Mouse (Mus musculus): ENCODE results near the gene Bckdk. TPM values are rescaled to one million over a fixed set of nuclear protein-coding genes. Genes with fewer than 3 reads are reported as not detected.
"Not testable (repeated sequence)": the region's sequence is repeated elsewhere in the genome, so short reads cannot be mapped to it uniquely, and the experiment has no call there.

Bckdk gene
- polyA plus RNA-seq, 1 experiment from 2014 or later, result 142 TPM

DNA sequence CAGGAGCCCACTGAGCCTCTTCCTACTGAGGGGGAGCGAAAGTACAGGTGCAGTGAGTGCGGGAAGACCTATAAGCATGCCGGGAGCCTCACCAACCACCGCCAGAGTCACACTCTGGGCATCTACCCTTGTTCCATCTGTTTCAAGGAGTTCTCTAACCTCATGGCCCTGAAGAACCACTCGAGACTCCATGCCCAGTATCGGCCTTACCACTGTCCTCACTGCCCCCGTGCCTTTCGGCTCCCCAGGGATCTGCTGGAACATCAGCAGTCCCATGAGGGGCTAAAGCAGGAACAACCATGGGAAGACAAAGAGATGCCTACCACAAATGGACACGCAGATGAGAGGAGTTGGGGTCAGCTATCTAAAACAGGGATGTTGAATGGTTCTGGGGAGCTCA, 24.6 kb upstream of the Bckdk start:
- peaks cover 62% of the 10 kb centered on the region for H3K36me3 ChIP-seq
- 92% methylated on average over 9 of the region's 9 CpGs for WGBS

DNA sequence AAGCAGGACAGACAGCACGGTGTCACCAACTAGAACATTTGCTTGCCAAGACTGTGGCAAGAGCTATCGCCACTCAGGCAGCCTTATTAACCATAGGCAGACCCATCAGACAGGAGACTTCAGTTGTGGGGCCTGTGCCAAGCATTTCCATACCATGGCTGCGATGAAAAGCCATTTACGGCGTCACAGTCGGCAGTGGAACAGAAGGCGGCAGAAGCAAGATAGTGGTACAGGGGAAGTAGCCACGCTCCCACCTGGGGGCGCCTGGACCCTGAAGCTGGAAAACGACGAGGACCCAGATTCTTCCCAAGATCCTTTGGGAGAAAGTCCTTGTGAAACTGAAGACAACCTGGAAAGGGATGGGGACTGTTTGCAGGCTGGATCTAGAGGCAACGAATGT, 23.5 kb upstream of the Bckdk start:
- H3K27me3 ChIP-seq, result no peaks in the 10 kb centered on the region
- H3K9ac ChIP-seq, result no peak overlapping the region
- peaks cover 72% of the 10 kb centered on the region for H3K36me3 ChIP-seq
- 84% methylated on average over 12 of the region's 12 CpGs for WGBS
- ATAC-seq (ENCODE audit: borderline replicate concordance, extremely low read depth, low FRiP score, low TSS enrichment), result no peak
- peaks cover 15% of the 10 kb centered on the region for H3K4me1 ChIP-seq
- no peak overlapping the region for H3K27ac ChIP-seq
- H3K9me3 ChIP-seq, result no peaks in the 10 kb centered on the region
- no peak overlapping the region for H3K4me2 ChIP-seq
- H3K4me3 ChIP-seq, result no peak overlapping the region

More for the DNA sequence above, 24.6 kb upstream of the Bckdk start:
- Histone ChIP-seq H3K9ac (no peak overlapping the region), H3K4me2 (no peak overlapping the region), H3K4me1 (peaks cover 12% of the 10 kb centered on the region), H3K27ac (no peak overlapping the region), H3K9me3 (no peaks in the 10 kb centered on the region), H3K27me3 (no peaks in the 10 kb centered on the region), H3K4me3 (no peak overlapping the region)
- no peak for ATAC-seq (ENCODE audit: borderline replicate concordance, extremely low read depth, low FRiP score, low TSS enrichment)

DNA sequence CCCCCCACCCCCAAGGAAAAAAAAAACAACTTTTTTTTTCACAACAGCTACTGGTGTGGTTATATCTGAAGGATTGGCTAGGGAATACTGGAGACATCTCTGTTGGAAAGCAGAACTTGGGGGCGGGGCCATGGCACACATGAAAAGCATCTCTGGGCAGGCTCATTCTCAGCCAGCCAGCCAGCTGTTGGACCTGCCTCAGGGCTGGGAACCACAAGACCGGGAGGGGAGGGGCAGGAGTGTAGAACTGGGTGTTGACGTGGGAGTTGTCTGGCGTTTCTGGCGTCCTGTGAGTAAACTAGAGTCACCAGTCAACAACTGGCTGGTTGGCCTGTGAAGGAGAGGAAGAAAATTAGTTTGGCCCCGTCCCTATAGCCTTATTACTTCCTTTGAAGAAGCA, 17.9 kb upstream of the Bckdk start:
- no peak for ATAC-seq (ENCODE audit: borderline replicate concordance, extremely low read depth, low FRiP score, low TSS enrichment)
- no peak overlapping the region for H3K27ac ChIP-seq
- H3K4me1 ChIP-seq, result peaks cover 11% of the 10 kb centered on the region; the same call in 1 of the 2 replicates
- H3K9ac ChIP-seq, result no peak overlapping the region
- H3K36me3 ChIP-seq, result peaks cover 84% of the 10 kb centered on the region
- 53% methylated on average over 6 of the region's 6 CpGs for WGBS
- no peaks in the 10 kb centered on the region for H3K9me3 ChIP-seq
- H3K4me3 ChIP-seq, result no peak overlapping the region
- no peak overlapping the region for H3K4me2 ChIP-seq
- H3K27me3 ChIP-seq, result no peaks in the 10 kb centered on the region

DNA sequence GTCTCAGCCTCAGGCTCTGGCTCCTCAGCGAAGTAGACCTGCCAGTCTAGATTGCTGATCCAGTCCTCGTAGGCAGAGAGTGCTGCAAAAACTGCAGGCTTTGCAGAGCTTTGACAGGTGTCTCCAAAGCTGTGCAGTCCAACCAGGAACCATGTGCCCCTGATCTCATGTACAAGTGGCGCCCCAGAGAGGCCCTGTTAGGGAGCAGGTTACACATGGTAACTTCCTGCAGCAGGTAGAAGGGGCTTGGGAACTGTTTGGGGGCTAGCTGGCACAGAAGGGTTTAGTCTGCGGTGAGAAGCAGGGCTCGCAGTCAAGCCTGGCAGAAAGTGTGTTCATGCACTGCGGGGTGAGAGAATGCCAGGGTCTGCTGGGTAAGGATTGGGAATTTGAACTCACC, 17.3 kb upstream of the Bckdk start:
- no peaks in the 10 kb centered on the region for H3K27me3 ChIP-seq
- H3K4me1 ChIP-seq, result peaks cover 11% of the 10 kb centered on the region; the same call in 1 of the 2 replicates
- WGBS, result 87% methylated on average over 6 of the region's 6 CpGs
- H3K9ac ChIP-seq, result no peak overlapping the region
- H3K27ac ChIP-seq, result no peak overlapping the region
- ATAC-seq (ENCODE audit: borderline replicate concordance, extremely low read depth, low FRiP score, low TSS enrichment), result no peak
- no peak overlapping the region for H3K4me3 ChIP-seq
- H3K36me3 ChIP-seq, result peaks cover 78% of the 10 kb centered on the region
- H3K9me3 ChIP-seq, result no peaks in the 10 kb centered on the region
- H3K4me2 ChIP-seq, result no peak overlapping the region

DNA sequence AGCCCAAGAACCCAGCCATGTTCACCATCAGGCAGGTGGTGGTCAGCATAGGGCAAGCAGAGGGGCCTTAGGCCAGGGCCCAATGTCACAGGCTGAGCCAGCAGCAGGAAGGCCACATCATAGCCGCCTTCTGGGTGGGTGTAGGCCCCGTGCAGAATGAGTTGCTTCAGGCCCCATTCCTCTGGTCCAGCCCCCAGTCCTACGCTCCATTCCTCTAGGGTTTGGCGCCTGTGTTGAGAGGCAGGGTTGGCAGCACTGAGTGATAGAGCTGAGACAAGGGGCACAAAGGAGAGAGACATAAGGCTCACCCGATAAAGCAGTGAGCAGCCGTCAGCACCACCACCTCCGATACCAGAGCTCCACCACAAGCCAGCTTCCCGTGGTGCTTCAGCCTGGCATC, 16.7 kb upstream of the Bckdk start:
- peaks cover 72% of the 10 kb centered on the region for H3K36me3 ChIP-seq
- H3K9me3 ChIP-seq, result no peaks in the 10 kb centered on the region
- no peak overlapping the region for H3K9ac ChIP-seq
- H3K27ac ChIP-seq, result no peak overlapping the region
- H3K27me3 ChIP-seq, result no peaks in the 10 kb centered on the region
- no peak for ATAC-seq (ENCODE audit: borderline replicate concordance, extremely low read depth, low FRiP score, low TSS enrichment)
- H3K4me1 ChIP-seq, result peaks cover 11% of the 10 kb centered on the region; the same call in 1 of the 2 replicates
- WGBS, result 75% methylated on average over 8 of the region's 8 CpGs
- H3K4me3 ChIP-seq, result no peak overlapping the region
- no peak overlapping the region for H3K4me2 ChIP-seq

DNA sequence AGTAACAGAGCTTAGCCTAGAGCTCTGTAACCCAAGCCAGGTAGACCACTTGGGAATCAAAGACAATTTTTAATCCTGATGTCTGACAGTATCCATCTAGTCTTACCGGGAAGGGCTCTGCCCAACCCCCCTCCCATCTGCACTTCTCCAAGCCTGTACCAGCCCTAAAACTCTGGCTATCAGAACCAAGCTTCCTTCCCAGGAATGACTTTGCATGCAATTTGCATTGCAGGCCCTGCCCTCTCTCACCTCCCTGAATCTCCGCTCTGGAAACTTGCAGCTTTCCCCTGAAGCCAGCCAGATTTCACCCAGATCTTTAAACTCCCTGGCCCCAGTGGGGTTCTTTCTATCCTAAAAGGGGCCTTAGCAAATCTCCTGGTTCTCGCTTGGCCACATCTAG, 16.1 kb upstream of the Bckdk start:
- no peak for ATAC-seq (ENCODE audit: borderline replicate concordance, extremely low read depth, low FRiP score, low TSS enrichment)
- Histone ChIP-seq H3K4me3 (no peak overlapping the region), H3K4me1 (peaks cover 11% of the 10 kb centered on the region; the same call in 1 of the 2 replicates), H3K36me3 (peaks cover 71% of the 10 kb centered on the region), H3K9me3 (no peaks in the 10 kb centered on the region), H3K9ac (no peak overlapping the region), H3K27ac (no peak overlapping the region), H3K4me2 (no peak overlapping the region), H3K27me3 (no peaks in the 10 kb centered on the region)
- 82% methylated on average over 3 of the region's 3 CpGs for WGBS

DNA sequence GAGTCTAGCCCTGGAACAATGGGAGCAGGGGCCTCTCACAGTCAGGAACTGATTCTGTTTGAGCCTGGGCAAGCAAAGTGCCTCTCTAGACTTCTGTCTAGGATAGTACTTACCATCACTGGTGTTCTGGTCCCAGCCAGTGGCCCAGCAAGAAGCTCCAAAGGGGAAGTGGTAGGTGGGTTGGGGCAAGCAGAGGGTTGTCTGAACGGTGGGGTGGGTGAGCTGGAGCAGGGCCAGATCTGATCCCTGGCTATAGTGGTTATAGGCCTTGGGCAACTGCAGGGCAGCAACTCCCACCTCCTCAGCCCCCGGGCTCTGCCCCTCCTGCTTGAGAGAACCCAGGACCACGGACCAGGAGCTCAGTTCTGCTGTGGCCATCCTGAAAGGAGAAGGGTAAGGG, 15.1 kb upstream of the Bckdk start:
- no peak for ATAC-seq (ENCODE audit: borderline replicate concordance, extremely low read depth, low FRiP score, low TSS enrichment)
- Histone ChIP-seq H3K27me3 (no peaks in the 10 kb centered on the region), H3K4me2 (no peak overlapping the region), H3K4me3 (no peak overlapping the region), H3K9me3 (no peaks in the 10 kb centered on the region), H3K4me1 (peaks cover 11% of the 10 kb centered on the region; the same call in 1 of the 2 replicates), H3K9ac (no peak overlapping the region), H3K36me3 (peaks cover 65% of the 10 kb centered on the region), H3K27ac (no peak overlapping the region)
- 61% methylated on average over 3 of the region's 3 CpGs for WGBS

DNA sequence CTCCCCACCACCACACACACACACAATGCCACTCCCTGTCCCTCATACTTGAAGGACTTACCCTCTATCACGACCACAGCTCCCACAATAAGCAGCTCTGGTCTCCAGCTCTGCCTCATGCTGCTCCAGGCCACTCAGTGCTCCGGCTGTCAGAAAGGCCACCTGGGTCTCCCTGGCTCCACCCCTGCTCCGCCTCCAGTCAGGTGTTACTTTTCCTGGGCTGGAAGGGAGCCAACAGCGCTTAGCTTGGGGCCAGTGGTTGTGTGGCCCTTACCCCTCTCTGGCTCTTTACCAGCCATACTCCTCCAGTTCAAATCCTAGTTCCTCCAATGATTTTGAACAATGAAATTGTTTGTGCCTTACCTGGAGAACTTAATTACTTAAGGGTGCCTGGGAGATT, 13.1 kb upstream of the Bckdk start, which contains the start of gene Prss53:
Gene Prss53 (minus strand): TSS at position 173 of the 400 bp plus-strand sequence.
- H3K27ac ChIP-seq, result no peak within 1 kb of the TSS
- no peak within 1 kb of the TSS for H3K4me2 ChIP-seq
- no peaks in the 10 kb centered on the region for H3K27me3 ChIP-seq
- H3K4me1 ChIP-seq, result peaks cover 16% of the 10 kb centered on the region
- no peak for ATAC-seq (ENCODE audit: borderline replicate concordance, extremely low read depth, low FRiP score, low TSS enrichment)
- peaks cover 50% of the 10 kb centered on the region for H3K36me3 ChIP-seq
- 26% methylated on average over 4 of the region's 4 CpGs for WGBS
- H3K9ac ChIP-seq, result no peak within 1 kb of the TSS
- no peak within 1 kb of the TSS for H3K4me3 ChIP-seq
- H3K9me3 ChIP-seq, result no peaks in the 10 kb centered on the region

DNA sequence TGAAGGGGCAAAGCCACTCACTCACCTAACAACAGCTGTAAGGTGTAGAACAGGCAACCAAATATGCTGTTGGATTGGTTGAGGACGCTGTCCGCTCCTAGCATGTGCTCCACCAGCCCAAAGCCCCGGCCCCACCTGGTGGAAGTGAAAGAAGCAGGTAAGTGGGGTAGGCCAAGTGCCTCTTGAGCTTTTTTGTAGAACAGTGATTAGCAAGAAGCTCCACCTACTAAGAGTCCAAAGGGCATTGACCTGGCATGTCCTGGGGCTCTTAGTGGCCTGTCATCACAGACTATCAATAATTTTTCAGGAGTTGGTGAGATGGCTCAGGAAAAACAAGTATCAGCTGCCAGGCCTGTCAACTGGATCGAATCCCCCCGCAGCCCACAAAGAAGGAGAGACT, 9.4 kb upstream of the Bckdk start:
- Histone ChIP-seq H3K4me3 (peak overlapping the region; percentile 72), H3K4me2 (peak overlapping the region; percentile 90), H3K27me3 (no peaks in the 10 kb centered on the region), H3K27ac (peak overlapping the region; percentile 85), H3K9me3 (no peaks in the 10 kb centered on the region), H3K36me3 (peaks cover 14% of the 10 kb centered on the region), H3K4me1 (peaks cover 12% of the 10 kb centered on the region), H3K9ac (peak overlapping the region; percentile 69)
- WGBS, result 61% methylated on average over 5 of the region's 5 CpGs
- ATAC-seq (ENCODE audit: borderline replicate concordance, extremely low read depth, low FRiP score, low TSS enrichment), result no peak

DNA sequence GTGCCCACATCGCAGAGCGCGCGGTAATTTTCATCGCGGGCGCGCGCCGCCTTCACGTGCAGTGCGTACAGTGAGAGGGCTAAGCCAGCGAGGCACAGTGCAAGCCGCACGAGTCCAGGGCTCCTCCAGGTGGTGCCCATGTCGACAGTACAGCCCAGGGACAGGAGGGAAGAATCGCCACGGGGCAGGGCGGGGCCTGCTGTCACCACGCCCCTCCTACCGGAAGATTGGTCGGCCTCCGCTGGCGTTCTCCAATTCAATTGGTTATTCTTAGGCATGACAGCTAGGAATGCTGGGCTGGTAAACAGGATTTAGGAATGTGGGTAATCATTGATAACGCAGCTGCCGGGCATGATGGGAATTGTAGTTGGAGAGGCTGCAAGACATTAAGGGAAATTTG, 8.4 kb upstream of the Bckdk start, which contains the start of the genes Gm21974 and Vkorc1:
Gene Gm21974 (minus strand): TSS at position 13 of the 400 bp plus-strand sequence.
Gene Vkorc1 (minus strand): TSS at position 176 of the 400 bp plus-strand sequence.
- ATAC-seq (ENCODE audit: borderline replicate concordance, extremely low read depth, low FRiP score, low TSS enrichment), result peak; percentile 99
- H3K27me3 ChIP-seq, result no peaks in the 10 kb centered on the region
- H3K27ac ChIP-seq, result peak within 1 kb of the TSS; percentile 85

DNA sequence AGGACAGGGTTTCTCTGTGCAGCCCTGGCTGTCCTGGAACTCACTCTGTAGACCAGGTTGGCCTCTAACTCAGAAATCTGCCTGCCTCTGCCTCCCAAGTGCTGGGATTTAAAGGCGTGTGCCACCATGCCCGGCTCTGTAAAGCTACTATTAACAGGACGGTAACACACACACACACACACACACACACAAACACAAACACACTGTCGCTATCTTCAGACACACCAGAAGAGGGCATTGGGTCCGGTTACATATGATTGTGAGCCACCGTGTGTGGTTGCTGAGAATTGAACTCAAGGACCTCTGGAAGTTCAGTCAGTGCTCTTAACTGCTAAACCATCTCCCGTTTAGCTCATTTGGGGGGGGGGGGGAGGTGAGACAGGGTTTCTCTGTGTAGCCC, 8.0 kb upstream of the Bckdk start:
- not testable (repeated sequence) for H3K9ac ChIP-seq; H3K36me3 ChIP-seq; H3K27me3 ChIP-seq; H3K9me3 ChIP-seq; ATAC-seq (ENCODE audit: borderline replicate concordance, extremely low read depth, low FRiP score, low TSS enrichment)
- H3K27ac ChIP-seq, result 0 out of 2 replicates have a peak overlapping the region, but pooled peaks have one; percentile 42
- 74% methylated on average over 7 of the region's 7 CpGs for WGBS
- H3K4me2 ChIP-seq, result peak overlapping the region; percentile 90
- H3K4me3 ChIP-seq, result peak overlapping the region; percentile 72; the same call in 1 of the 2 replicates
- peaks cover 12% of the 10 kb centered on the region for H3K4me1 ChIP-seq

More for the DNA sequence above, 8.4 kb upstream of the Bckdk start, which contains the start of the genes Gm21974 and Vkorc1:
- peak within 1 kb of the TSS; percentile 90 for H3K4me2 ChIP-seq
- H3K9me3 ChIP-seq, result no peaks in the 10 kb centered on the region
- peaks cover 12% of the 10 kb centered on the region for H3K4me1 ChIP-seq
- H3K36me3 ChIP-seq, result peaks cover 10% of the 10 kb centered on the region
- peak within 1 kb of the TSS; percentile 69 for H3K9ac ChIP-seq
- peak within 1 kb of the TSS; percentile 72 for H3K4me3 ChIP-seq
- under 1% methylated on average over 26 of the region's 26 CpGs for WGBS

DNA sequence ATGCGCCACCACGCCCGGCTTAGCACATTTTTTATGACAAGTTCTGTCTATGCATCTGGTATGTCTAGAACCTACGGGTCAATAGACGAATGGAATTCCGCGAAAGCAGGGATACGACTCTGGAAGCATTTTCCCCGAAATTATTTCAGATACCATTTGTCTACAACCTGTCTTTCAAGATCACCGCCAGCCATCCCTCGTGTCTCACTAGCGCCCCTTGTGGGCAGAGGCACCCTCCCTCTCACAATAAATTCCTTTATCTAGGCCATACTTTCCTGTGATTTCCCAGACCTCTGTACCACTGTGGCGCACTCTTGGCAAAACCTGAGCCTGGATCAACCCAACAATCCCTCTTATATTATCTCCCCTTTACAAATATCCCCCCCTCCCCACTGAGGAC, 7.5 kb upstream of the Bckdk start:
- no peak for ATAC-seq (ENCODE audit: borderline replicate concordance, extremely low read depth, low FRiP score, low TSS enrichment)
- Histone ChIP-seq H3K36me3 (peaks cover 10% of the 10 kb centered on the region), H3K4me3 (no peak overlapping the region), H3K27me3 (no peaks in the 10 kb centered on the region), H3K27ac (no peak overlapping the region), H3K4me1 (peaks cover 12% of the 10 kb centered on the region), H3K4me2 (no peak overlapping the region), H3K9ac (no peak overlapping the region), H3K9me3 (no peaks in the 10 kb centered on the region)
- 59% methylated on average over 13 of the region's 13 CpGs for WGBS

Measured in lung, embryonic 15.5 days (tissue).